Mouse (Mus musculus) midbrain, embryonic 14.5 days (tissue): ENCODE measurements around the gene Npas2. TPM values are rescaled to one million over a fixed set of nuclear protein-coding genes. Genes with fewer than 3 reads are reported as not detected.

Experiments used
- ATAC-seq: fragments of 200-750 bp; cut with Nextera tagmentation; 2 replicates; pipeline ENCODE4 v1.8.0; 2017; ENCODE audit warnings: moderate number of reproducible peaks, moderate library complexity; ENCODE audit not compliant: low FRiP score, low TSS enrichment
- DNase-seq: peaks from one replicate; pipeline ENCODE4 v3.0.0-alpha.2; 2015
- H3K27ac ChIP-seq: fragments of 300-500 bp; sonication (generic); replicated peaks from 2 replicates; pipeline ENCODE4 v1.5.1; 2014; ENCODE audit warnings: mild to moderate bottlenecking, low read depth, low read length, moderate library complexity
- H3K27me3 ChIP-seq: fragments of 300-500 bp; sonication (generic); 2 replicates; pipeline ENCODE4 v1.6.1; 2014; ENCODE audit warnings: low read length, control low read depth, mixed read lengths; ENCODE audit not compliant: control insufficient read depth, insufficient read depth
- H3K36me3 ChIP-seq: fragments of 300-500 bp; sonication (generic); 2 replicates; pipeline ENCODE4 v1.6.1; 2014; ENCODE audit warnings: low read length, control low read depth; ENCODE audit not compliant: control insufficient read depth, insufficient read depth
- H3K4me1 ChIP-seq: fragments of 300-500 bp; sonication (generic); 2 replicates; pipeline ENCODE4 v1.6.1; 2014; ENCODE audit warnings: mild to moderate bottlenecking, antibody characterized with exemption, low read length, control low read depth; ENCODE audit not compliant: control insufficient read depth, insufficient read depth
- H3K4me2 ChIP-seq: fragments of 300-500 bp; sonication (generic); 2 replicates; pipeline ENCODE4 v1.6.1; 2014; ENCODE audit warnings: mild to moderate bottlenecking, low read length, moderate library complexity
- H3K4me3 ChIP-seq: fragments of 300-500 bp; sonication (generic); replicated peaks from 2 replicates; pipeline ENCODE4 v1.5.1; 2014; ENCODE audit warnings: low read depth, low read length
- H3K9ac ChIP-seq: fragments of 300-500 bp; sonication (generic); replicated peaks from 2 replicates; pipeline ENCODE4 v1.6.1; 2014; ENCODE audit warnings: mild to moderate bottlenecking, low read length, moderate library complexity
- H3K9me3 ChIP-seq: fragments of 300-500 bp; sonication (generic); 2 replicates; pipeline ENCODE4 v1.6.1; 2016; ENCODE audit warnings: low read length, control low read depth, mixed read lengths; ENCODE audit not compliant: control insufficient read depth
- WGBS: fragments of 180-500 bp; shearing (Covaris S2); extraction: QIAGEN DNeasy Blood & Tissue Kit; methylation state at CpG from one replicate; pipeline ENCODE4 v1.1.7; 2014; 5-methylcytosine and 5-hydroxymethylcytosine counted together
- polyA plus RNA-seq: library from polyadenylated mRNA; unstranded; fragments of >200 nt; fragmentation: Nextera tagmentation; extraction: Ambion mirVana; gene quantifications from 2 replicates; pipeline ENCODE4 v1.2.1, GENCODE M21; 2014

The Npas2 gene
- polyA plus RNA-seq, 1 experiment from 2014 or later: 0.33 TPM

DNA sequence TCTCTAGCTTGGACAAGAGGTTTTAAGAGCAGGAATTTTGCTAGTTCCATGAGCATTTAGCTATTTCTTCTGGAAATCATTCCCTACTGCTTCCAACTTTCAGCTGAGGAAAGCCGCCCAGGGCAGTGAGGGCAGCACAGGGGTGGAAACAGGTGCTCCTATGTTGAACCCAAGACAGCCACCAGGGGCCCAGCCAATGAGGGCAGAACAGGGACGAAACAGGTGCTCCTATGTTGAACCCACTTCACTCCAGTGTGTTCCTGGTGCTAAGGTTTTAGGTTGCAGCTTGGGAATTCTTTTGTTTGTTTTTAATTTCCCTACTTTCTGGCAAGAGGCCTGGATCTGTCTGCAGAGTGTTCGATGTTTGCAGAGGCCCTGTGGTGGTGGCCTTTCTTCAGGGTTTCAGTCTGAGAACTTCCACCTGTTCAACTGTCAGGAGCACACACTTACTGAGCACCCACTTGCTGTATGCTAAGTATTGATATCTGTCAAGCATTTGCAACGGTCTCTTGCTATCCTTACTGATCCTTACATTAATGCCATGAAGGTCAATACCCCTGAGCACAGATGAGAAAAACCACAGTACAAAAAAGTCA, 109.6 kb downstream of the Npas2 start:
- no peaks in the 10 kb centered on the region; the same call in 1 of the 2 replicates for H3K9me3 ChIP-seq
- ATAC-seq: no peak
- H3K27ac ChIP-seq: no peak overlapping the region
- no peak overlapping the region for H3K4me2 ChIP-seq
- H3K4me1 ChIP-seq: no peaks in the 10 kb centered on the region
- WGBS: 87% methylated on average over 4 of the region's 4 CpGs
- no peaks in the 10 kb centered on the region for H3K36me3 ChIP-seq
- H3K9ac ChIP-seq: no peak overlapping the region
- no peak for DNase-seq
- H3K4me3 ChIP-seq: no peak overlapping the region
- no peaks in the 10 kb centered on the region for H3K27me3 ChIP-seq

DNA sequence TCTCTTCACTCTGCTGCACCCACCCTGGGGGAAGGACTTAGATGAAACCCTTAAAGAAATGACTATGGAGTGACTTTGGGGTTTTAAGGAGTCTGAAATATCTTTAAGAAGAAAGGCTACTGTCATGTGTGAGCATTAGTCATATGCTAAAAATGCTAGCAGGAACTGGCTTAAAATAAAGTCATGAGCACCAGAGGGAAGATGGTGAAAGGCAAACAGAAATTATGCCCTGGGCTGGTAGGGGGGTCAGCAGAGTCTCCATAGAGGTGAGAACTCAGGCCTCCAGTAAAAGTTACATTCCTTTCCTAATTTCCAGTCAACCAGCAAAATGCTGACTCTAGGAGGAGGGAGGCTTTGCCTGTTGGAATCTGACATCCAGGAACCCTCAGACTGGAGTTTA, 113.8 kb downstream of the Npas2 start:
- DNase-seq (no peak), ATAC-seq (no peak)
- no peaks in the 10 kb centered on the region for H3K9me3 ChIP-seq
- no peak overlapping the region for H3K27ac ChIP-seq
- no peak overlapping the region for H3K4me3 ChIP-seq
- H3K9ac ChIP-seq: no peak overlapping the region
- no peak overlapping the region for H3K4me2 ChIP-seq
- H3K36me3 ChIP-seq: no peaks in the 10 kb centered on the region
- no peaks in the 10 kb centered on the region for H3K27me3 ChIP-seq
- no peaks in the 10 kb centered on the region for H3K4me1 ChIP-seq

DNA sequence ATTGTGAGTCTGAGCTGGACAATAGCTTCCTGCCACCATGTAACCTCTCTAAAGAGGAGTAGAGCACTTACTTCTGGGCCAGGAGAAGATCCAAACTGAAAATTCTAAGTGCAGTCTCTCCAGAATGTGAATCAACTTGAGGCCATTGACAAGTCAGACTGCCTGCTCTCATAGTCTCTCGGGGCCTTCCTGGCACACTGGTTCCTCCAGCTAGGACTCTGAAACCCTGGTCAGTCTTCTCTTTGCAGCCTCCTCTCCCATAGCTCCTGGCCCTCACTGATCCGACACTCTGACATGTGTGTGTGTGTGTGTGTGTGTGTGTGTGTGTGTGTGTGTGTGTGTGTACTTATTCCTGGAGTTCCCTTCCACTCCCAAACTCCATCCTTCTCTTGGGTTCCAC, 114.4 kb downstream of the Npas2 start:
- H3K9ac ChIP-seq: no peak overlapping the region
- no peak for DNase-seq
- ATAC-seq: no peak
- no peak overlapping the region for H3K4me2 ChIP-seq
- no peaks in the 10 kb centered on the region for H3K27me3 ChIP-seq
- H3K36me3 ChIP-seq: no peaks in the 10 kb centered on the region
- no peak overlapping the region for H3K4me3 ChIP-seq
- WGBS: 82% methylated on average over 2 of the region's 2 CpGs
- no peaks in the 10 kb centered on the region for H3K4me1 ChIP-seq
- H3K27ac ChIP-seq: no peak overlapping the region
- H3K9me3 ChIP-seq: no peaks in the 10 kb centered on the region

DNA sequence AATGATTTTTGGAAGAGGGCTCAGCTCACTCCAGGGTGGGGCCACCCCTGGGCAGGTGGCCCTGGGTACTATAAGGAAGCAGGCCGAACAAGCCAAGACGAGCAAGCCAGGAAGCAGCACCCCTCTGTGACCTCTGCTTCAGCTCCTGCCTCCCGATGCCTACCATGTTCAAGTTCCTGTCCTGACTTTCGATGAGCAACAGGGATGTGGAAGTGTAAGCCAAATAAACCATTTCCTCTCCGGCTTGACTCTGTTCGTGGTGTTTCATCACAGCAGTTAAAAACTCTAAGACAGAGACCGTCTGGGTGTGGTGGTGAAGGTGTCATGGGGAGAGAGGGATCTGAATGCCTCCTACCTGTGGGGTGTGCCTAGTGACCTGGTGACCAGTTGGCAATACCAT, 116.0 kb downstream of the Npas2 start:
- no peak overlapping the region for H3K27ac ChIP-seq
- ATAC-seq: no peak
- H3K27me3 ChIP-seq: no peaks in the 10 kb centered on the region
- H3K9me3 ChIP-seq: no peaks in the 10 kb centered on the region
- DNase-seq: no peak
- no peaks in the 10 kb centered on the region for H3K36me3 ChIP-seq
- H3K4me3 ChIP-seq: no peak overlapping the region
- H3K4me1 ChIP-seq: no peaks in the 10 kb centered on the region
- 91% methylated on average over 7 of the region's 7 CpGs for WGBS
- no peak overlapping the region for H3K4me2 ChIP-seq
- no peak overlapping the region for H3K9ac ChIP-seq

DNA sequence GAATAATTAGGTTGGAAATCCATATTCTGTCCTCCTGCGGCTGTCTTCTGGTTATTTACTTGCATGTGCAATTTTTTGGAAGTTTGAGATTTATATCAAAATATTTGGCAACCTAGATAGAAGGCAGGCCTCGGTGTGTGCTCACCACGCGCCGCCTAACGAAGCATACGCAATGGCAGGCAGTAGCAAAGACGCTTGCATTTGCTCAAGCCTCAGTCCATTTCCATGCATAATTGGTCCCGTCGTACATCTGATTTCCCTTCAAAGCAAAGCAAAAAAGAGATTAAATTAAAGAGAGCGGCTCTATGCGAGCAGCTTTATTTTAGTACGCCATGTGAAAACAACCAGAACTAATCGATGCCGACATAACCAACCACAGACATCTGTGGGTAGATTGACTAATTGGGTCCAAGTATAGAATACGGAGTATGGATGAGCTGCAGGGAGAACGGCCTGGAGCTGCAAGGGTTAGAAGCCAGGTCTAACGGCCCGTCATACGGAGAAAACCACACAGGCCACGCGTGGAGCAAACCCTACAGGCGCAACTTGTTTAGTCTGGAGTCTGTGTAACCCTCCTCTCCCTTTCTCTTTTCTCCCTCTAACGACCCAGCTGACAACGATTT, 118.9 kb downstream of the Npas2 start:
- Histone ChIP-seq H3K36me3 (no peaks in the 10 kb centered on the region), H3K27ac (no peak overlapping the region), H3K27me3 (no peaks in the 10 kb centered on the region), H3K9ac (no peak overlapping the region), H3K9me3 (no peaks in the 10 kb centered on the region), H3K4me1 (no peaks in the 10 kb centered on the region), H3K4me2 (peak overlapping the region; percentile 26; the same call in 1 of the 2 replicates), H3K4me3 (no peak overlapping the region)
- WGBS: 30% methylated on average over 25 of the region's 25 CpGs
- DNase-seq (peak; percentile 56), ATAC-seq (peak; percentile 72; the same call in 1 of the 2 replicates)

DNA sequence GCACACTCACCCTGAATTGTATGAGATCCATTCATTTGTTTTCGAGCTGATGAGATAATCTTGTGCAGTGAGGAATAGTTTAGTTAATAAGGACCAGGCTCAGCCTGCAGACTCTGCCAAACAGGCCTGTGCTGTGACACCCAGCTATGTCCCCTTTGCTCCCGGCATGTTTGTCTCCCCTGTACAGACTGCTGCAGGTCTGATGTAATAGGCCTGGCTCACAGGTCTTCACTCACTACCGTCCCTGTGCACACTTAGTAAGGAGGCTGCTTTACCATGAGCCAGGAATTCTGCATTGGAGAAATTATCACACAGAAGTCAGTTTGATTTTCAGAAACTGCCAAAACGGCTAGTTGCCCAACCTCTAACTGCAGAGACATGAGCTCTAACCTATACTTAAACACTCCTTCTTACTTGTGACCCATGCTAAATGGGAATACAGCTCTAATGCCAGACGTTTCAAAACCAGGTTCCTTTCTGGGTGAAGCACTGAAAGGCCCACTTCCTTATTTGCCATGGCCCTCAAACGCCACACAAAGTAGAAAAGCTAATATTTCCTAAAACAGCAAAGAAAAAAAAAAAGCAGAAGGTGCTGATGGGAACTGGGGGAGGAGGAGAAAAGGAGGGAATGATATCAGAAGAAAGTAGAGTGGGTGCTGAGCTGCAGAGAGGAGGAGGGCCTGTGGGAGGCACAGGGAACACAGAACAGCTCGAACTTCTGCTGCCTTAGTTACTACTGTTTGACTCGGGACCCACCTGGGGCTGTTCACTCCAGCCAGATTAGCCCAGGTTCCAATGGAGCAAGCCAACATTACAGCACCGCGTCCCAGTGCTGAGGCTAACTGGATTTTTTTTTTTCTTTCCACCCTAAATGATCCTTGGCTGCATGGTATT, 120.1 kb downstream of the Npas2 start:
- no peaks in the 10 kb centered on the region for H3K36me3 ChIP-seq
- no peak for ATAC-seq
- H3K9ac ChIP-seq: no peak overlapping the region
- no peak for DNase-seq
- H3K4me1 ChIP-seq: no peaks in the 10 kb centered on the region
- no peak overlapping the region for H3K27ac ChIP-seq
- H3K27me3 ChIP-seq: no peaks in the 10 kb centered on the region
- WGBS: 78% methylated on average over 10 of the region's 10 CpGs
- no peak overlapping the region for H3K4me2 ChIP-seq
- H3K4me3 ChIP-seq: no peak overlapping the region
- no peaks in the 10 kb centered on the region for H3K9me3 ChIP-seq

DNA sequence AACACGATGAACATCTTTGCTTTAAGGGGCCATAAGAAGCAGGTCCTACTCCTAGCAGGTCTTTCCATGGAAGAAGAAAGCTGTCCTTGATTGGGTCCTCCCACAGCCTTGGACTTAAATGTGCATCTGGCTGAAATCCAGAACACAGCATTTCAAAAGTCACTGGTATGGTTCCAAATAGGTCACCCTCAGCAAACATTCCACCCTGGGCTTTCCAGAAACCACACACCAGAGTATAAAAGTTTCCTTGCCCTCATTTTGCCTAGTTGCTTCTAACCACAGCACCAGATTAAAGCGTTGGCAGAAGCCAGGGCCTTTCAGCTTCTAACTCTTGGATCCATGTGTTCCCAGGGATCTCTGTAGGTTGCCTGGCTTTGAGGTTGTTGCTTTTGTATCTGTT, 124.4 kb downstream of the Npas2 start:
- 89% methylated on average over 2 of the region's 2 CpGs for WGBS
- H3K27ac ChIP-seq: no peak overlapping the region
- no peak overlapping the region for H3K9ac ChIP-seq
- no peaks in the 10 kb centered on the region for H3K36me3 ChIP-seq
- H3K4me3 ChIP-seq: no peak overlapping the region
- no peaks in the 10 kb centered on the region for H3K27me3 ChIP-seq
- ATAC-seq: no peak
- H3K4me2 ChIP-seq: no peak overlapping the region
- no peak for DNase-seq
- no peaks in the 10 kb centered on the region for H3K9me3 ChIP-seq
- H3K4me1 ChIP-seq: no peaks in the 10 kb centered on the region

DNA sequence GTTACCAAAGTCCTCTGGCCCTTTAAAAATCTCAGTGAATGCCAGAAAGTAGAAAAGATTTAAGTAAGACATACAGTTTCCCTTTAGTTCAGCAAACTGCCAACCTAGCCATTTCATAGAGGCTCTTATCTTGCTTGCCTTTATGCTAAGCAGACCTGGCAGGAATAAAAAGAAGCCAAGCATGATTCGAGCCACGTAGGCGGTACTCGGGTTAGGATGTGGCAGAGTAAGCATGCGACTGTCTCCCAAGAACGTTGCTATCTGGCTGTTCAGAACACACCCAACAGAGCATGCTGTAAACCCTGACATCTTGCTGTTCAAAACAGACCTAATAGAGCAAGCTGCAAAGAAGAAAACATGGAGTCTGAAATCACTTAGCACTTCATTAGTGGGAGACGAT, 125.3 kb downstream of the Npas2 start:
- DNase-seq (no peak), ATAC-seq (no peak)
- no peak overlapping the region for H3K9ac ChIP-seq
- no peaks in the 10 kb centered on the region for H3K36me3 ChIP-seq
- no peak overlapping the region for H3K27ac ChIP-seq
- H3K9me3 ChIP-seq: no peaks in the 10 kb centered on the region
- H3K4me1 ChIP-seq: no peaks in the 10 kb centered on the region
- WGBS: 82% methylated on average over 7 of the region's 7 CpGs
- no peaks in the 10 kb centered on the region for H3K27me3 ChIP-seq
- no peak overlapping the region for H3K4me3 ChIP-seq
- H3K4me2 ChIP-seq: no peak overlapping the region
